Mouse (Mus musculus) bone marrow macrophage, adult 2 months (primary cell): ENCODE measurements around the gene Klk12.

Experiments used
- CTCF ChIP-seq: IDR thresholded peaks from 2 replicates; pipeline ENCODE4 v1.5.1; 2012; ENCODE audit warnings: low read depth, mild to moderate bottlenecking, low read length, moderate library complexity
- POLR2A ChIP-seq: IDR thresholded peaks from 2 replicates; pipeline ENCODE4 v1.6.1; 2012; ENCODE audit warnings: mild to moderate bottlenecking, low read depth, low read length, borderline replicate concordance

DNA sequence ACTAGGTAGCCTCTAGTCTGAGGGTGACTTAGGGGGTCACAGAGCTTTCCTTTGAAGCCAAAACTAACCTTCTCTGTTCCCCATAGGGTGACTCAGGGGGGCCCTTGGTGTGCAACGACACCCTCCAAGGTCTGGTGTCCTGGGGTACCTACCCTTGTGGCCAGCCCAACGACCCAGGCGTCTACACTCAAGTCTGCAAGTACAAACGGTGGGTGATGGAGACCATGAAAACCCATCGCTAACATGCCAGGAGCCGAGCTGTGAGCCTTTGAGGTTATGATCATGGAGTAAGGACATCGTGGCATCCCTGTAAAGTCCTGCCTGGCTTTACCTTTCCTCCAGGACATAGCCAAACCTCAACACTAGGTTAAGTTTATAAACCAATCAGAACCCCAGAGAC, 46.5 kb downstream of the Klk12 start:
- TF ChIP-seq POLR2A (no peak), CTCF (no peak)
